19 mouse cellular contexts compared by ENCODE assay signal in genomic region chr5:149243053-149243452, GRCm38 (mm10). TPM values are rescaled to one million over a fixed set of nuclear protein-coding genes. Genes with fewer than 3 reads are reported as not detected.
DNase-seq lines count a peak whose midpoint lies in the region; ATAC-seq lines count a peak whose summit lies in the region.
"Had no signal": no experiment of that assay in that cellular context is flagged by ENCODE, and none has a peak within 500 bp of the region (broad histone marks: within the 10 kb centered on the region; RNA-seq: fewer than 3 reads in every experiment).

No protein-coding gene starts in this region.

- H3K9ac ChIP-seq in heart, embryonic 12.5 days: no peak overlapping the region
- H3K9ac ChIP-seq: forebrain, embryonic 13.5 days; forebrain, postnatal 0 days; hindbrain, embryonic 13.5 days had no signal

- no peak for ATAC-seq in heart, embryonic 12.5 days (ENCODE audit: insufficient number of reproducible peaks, low FRiP score)
- ATAC-seq: CD4-positive, CD25-positive, alpha-beta regulatory T cell, adult 4 months; forebrain, embryonic 13.5 days; forebrain, postnatal 0 days; hindbrain, postnatal 0 days had no signal

- H3K4me1 ChIP-seq in heart, embryonic 12.5 days (replicated peaks): peaks cover 28% of the 10 kb centered on the region
- H3K4me1 ChIP-seq: forebrain, embryonic 13.5 days had no signal

- peak overlapping the region; percentile 8; the same call in 1 of the 2 replicates for H3K4me2 ChIP-seq in heart, embryonic 12.5 days
- H3K4me2 ChIP-seq: forebrain, embryonic 13.5 days; hindbrain, embryonic 13.5 days had no signal

- DNase-seq in gastrocnemius, adult 18-20 months (ENCODE audit: low spot score): peak; percentile 61
- DNase-seq in gastrocnemius, postnatal 36 days: no peak
- no peak for DNase-seq in heart, postnatal 36 days
- peak; percentile 11 to 32 for DNase-seq in heart, postnatal 14 days
- DNase-seq in heart, postnatal 25 days (ENCODE audit: low spot score): no peak
- DNase-seq in thymus, postnatal 4 days: peak; percentile 35
- no peak for DNase-seq in thymus, adult 18-20 months
- DNase-seq: adrenal gland, adult 8-10 months; B cell, adult 2 months; cerebellum, adult 2 months; forebrain, postnatal 0 days; kidney, adult 18-20 months had no signal

- intact Hi-C loops in gastrocnemius, postnatal 36 days (cut with DNase I): no loop called here
- intact Hi-C loops in heart, postnatal 36 days (cut with DNase I): no loop called here
- intact Hi-C loops in heart, postnatal 14 days (cut with DNase I): no loop called here
- intact Hi-C loops in heart, postnatal 25 days (cut with DNase I): no loop called here

- no peaks in the 10 kb centered on the region for H3K27me3 ChIP-seq in heart, embryonic 12.5 days (replicated peaks)
- H3K27me3 ChIP-seq: forebrain, embryonic 13.5 days; hindbrain, embryonic 13.5 days had no signal

- 43% methylated on average over 5 of the region's 5 CpGs for WGBS in heart, embryonic 12.5 days

- no peaks in the 10 kb centered on the region for H3K36me3 ChIP-seq in heart, embryonic 12.5 days
- H3K36me3 ChIP-seq: embryonic facial prominence, embryonic 10.5 days; G1E; hindbrain, embryonic 13.5 days had no signal

- no peak overlapping the region for H3K4me3 ChIP-seq in heart, embryonic 12.5 days
- H3K4me3 ChIP-seq: embryonic facial prominence, embryonic 10.5 days; forebrain, embryonic 13.5 days; hindbrain, embryonic 13.5 days had no signal

- H3K9me3 ChIP-seq in heart, embryonic 12.5 days (replicated peaks): peaks cover 12% of the 10 kb centered on the region; the same call in 1 of the 2 replicates
- H3K9me3 ChIP-seq: embryonic facial prominence, embryonic 10.5 days; hindbrain, embryonic 13.5 days had no signal

- H3K27ac ChIP-seq in heart, embryonic 12.5 days (ENCODE audit: poor library complexity, severe bottlenecking): no peak overlapping the region
- H3K27ac ChIP-seq: embryonic facial prominence, embryonic 10.5 days; forebrain, embryonic 13.5 days; hindbrain, embryonic 13.5 days; hindbrain, postnatal 0 days had no signal

RNA-seq across cellular contexts. Expression of gene Alox5ap, which starts 21.5 kb away (rescaled TPM):
- 1 to 10 TPM; 5.3 to 6.7 TPM for total RNA-seq in gastrocnemius, adult 18-20 months (2021)
- total RNA-seq in gastrocnemius, postnatal 36 days (2021): 1 to 10 TPM; 5.0 to 6.5 TPM
- 4.5 and 4.9 TPM in 2 replicates for polyA plus RNA-seq in heart, embryonic 12.5 days (2016; fragmentation: Nextera tagmentation; extraction: Ambion mirVana)
- 10 to 100 TPM; 13.4 to 26.8 TPM for total RNA-seq in heart, postnatal 36 days (2021)
- total RNA-seq in heart, postnatal 14 days (2021): 10 to 100 TPM; 13.2 to 16.8 TPM
- total RNA-seq in heart, postnatal 25 days (2021): 10 to 100 TPM; 16.5 to 17.0 TPM

RNA-seq across cellular contexts. Expression of gene Hmgb1, which starts 58.8 kb away (rescaled TPM):
- 100 to 1,000 TPM; 100 to 119 TPM for total RNA-seq in gastrocnemius, adult 18-20 months (2021)
- 100 to 1,000 TPM in 1 of 2 experiments, 10 to 100 TPM in 1; 86.3 to 104 TPM for total RNA-seq in gastrocnemius, postnatal 36 days (2021)
- 801 and 858 TPM in 2 replicates for polyA plus RNA-seq in heart, embryonic 12.5 days (2016; fragmentation: Nextera tagmentation; extraction: Ambion mirVana)
- 100 to 1,000 TPM in 1 of 2 experiments, 10 to 100 TPM in 1; 91.5 to 111 TPM for total RNA-seq in heart, postnatal 36 days (2021)
- total RNA-seq in heart, postnatal 14 days (2021): 100 to 1,000 TPM; 119 to 130 TPM
- total RNA-seq in heart, postnatal 25 days (2021): 10 to 100 TPM; 83.8 to 97.6 TPM

RNA-seq across cellular contexts. Expression of gene Uspl1, which starts 58.9 kb away (rescaled TPM):
- total RNA-seq in gastrocnemius, adult 18-20 months (2021): 10 to 100 TPM; 27.4 to 30.9 TPM
- 10 to 100 TPM; 22.9 to 23.4 TPM for total RNA-seq in gastrocnemius, postnatal 36 days (2021)
- polyA plus RNA-seq in heart, embryonic 12.5 days (2016; fragmentation: Nextera tagmentation; extraction: Ambion mirVana): 36.3 and 38.1 TPM in 2 replicates
- total RNA-seq in heart, postnatal 36 days (2021): 10 to 100 TPM; 18.3 to 18.6 TPM
- 10 to 100 TPM; 17.6 to 19.6 TPM for total RNA-seq in heart, postnatal 14 days (2021)
- 10 to 100 TPM; 16.2 to 17.4 TPM for total RNA-seq in heart, postnatal 25 days (2021)

Comparison
In these comparisons a context has a peak if more than half of its experiments do, and no peak if none do; other contexts are left out.
1. DNase-seq: peak in gastrocnemius, adult 18-20 months (single experiment), heart, postnatal 14 days (2 of 2) and thymus, postnatal 4 days (single experiment); none in gastrocnemius, postnatal 36 days (0 of 2), heart, postnatal 36 days (0 of 2), heart, postnatal 25 days (single experiment) and thymus, adult 18-20 months (0 of 2).